Mouse (Mus musculus) intestine, postnatal 0 days (tissue): Measurements from ENCODE around the gene Il18rap. TPM values are rescaled to one million over a fixed set of nuclear protein-coding genes. Genes with fewer than 3 reads are reported as not detected.
A peak's percentile ranks its signal among the peaks of the same experiment; 100 is the strongest.

Source experiments
- ATAC-seq: fragments of 200-750 bp; cut with Nextera tagmentation; 2 replicates; pipeline ENCODE4 v1.8.0; 2017; ENCODE audit warnings: mild to moderate bottlenecking, moderate TSS enrichment, moderate library complexity
- H3K27ac ChIP-seq: fragments of 300-500 bp; sonication (generic); 2 replicates; pipeline ENCODE4 v1.5.1; 2014; ENCODE audit warnings: mild to moderate bottlenecking, low read depth, low read length, moderate library complexity
- H3K27me3 ChIP-seq: fragments of 300-500 bp; sonication (generic); replicated peaks from 2 replicates; pipeline ENCODE4 v1.6.1; 2014; ENCODE audit warnings: low read length, mixed read lengths; ENCODE audit not compliant: control insufficient read depth, insufficient read depth
- H3K36me3 ChIP-seq: fragments of 300-500 bp; sonication (generic); 2 replicates; pipeline ENCODE4 v1.6.1; 2014; ENCODE audit warnings: mild to moderate bottlenecking, moderate library complexity; ENCODE audit not compliant: control insufficient read depth, insufficient read depth
- H3K4me1 ChIP-seq: fragments of 300-500 bp; sonication (generic); replicated peaks from 2 replicates; pipeline ENCODE4 v1.6.1; 2014; ENCODE audit warnings: antibody characterized with exemption, low read length, mixed read lengths; ENCODE audit not compliant: control insufficient read depth, insufficient read depth
- H3K4me2 ChIP-seq: fragments of 300-500 bp; sonication (generic); replicated peaks from 2 replicates; pipeline ENCODE4 v1.6.1; 2014; ENCODE audit warnings: low read depth, mild to moderate bottlenecking, moderate library complexity
- H3K4me3 ChIP-seq: fragments of 300-500 bp; sonication (generic); 2 replicates; pipeline ENCODE4 v1.5.1; 2014; ENCODE audit warnings: low read depth, low read length
- H3K9ac ChIP-seq: fragments of 300-500 bp; sonication (generic); 2 replicates; pipeline ENCODE4 v1.6.1; 2014; ENCODE audit warnings: mild to moderate bottlenecking, low read depth, low read length
- H3K9me3 ChIP-seq: fragments of 300-500 bp; sonication (generic); 2 replicates; pipeline ENCODE4 v1.6.1; 2016; ENCODE audit warnings: mixed run types; ENCODE audit not compliant: control insufficient read depth
- CTCF ChIP-seq: sonication (generic); IDR thresholded peaks from 2 replicates; pipeline ENCODE4 v1.5.1; 2016; ENCODE audit warnings: low read depth, mild to moderate bottlenecking, control low read depth, antibody characterized with exemption, moderate library complexity
- WGBS: fragments of 180-500 bp; shearing (Covaris S2); extraction: QIAGEN DNeasy Blood & Tissue Kit; methylation state at CpG from one replicate; pipeline ENCODE4 v1.1.7; 2014; 5-methylcytosine and 5-hydroxymethylcytosine counted together
- polyA plus RNA-seq: library from polyadenylated mRNA; unstranded; fragments of >200 nt; fragmentation: Nextera tagmentation; extraction: Ambion mirVana; gene quantifications from 2 replicates; pipeline ENCODE4 v1.2.1, GENCODE M21; 2015

Il18rap gene
- polyA plus RNA-seq: 0.39 and 0.48 TPM in 2 replicates

GRCm38 (mm10) chr1:40514851-40515585 is at the start of gene Il18rap:
TSS of gene Il18rap (plus strand) at chr1:40515362.
- no peak within 1 kb of the TSS for H3K9ac ChIP-seq
- no peaks in the 10 kb centered on the region for H3K4me1 ChIP-seq
- no peaks in the 10 kb centered on the region for H3K27me3 ChIP-seq
- no peak for TF ChIP-seq CTCF
- H3K4me2 ChIP-seq: no peak within 1 kb of the TSS
- ATAC-seq: no peak
- H3K27ac ChIP-seq: no peak within 1 kb of the TSS
- 56% methylated on average over 9 of the region's 9 CpGs for WGBS
- no peak within 1 kb of the TSS for H3K4me3 ChIP-seq
- H3K9me3 ChIP-seq: no peaks in the 10 kb centered on the region
- no peaks in the 10 kb centered on the region for H3K36me3 ChIP-seq

GRCm38 (mm10) chr1:40465477-40466430 is 49.4 kb upstream of the Il18rap start, which contains the start of gene Il18r1:
TSS of gene Il18r1 (plus strand) at chr1:40465552.
- peak; percentile 70 for TF ChIP-seq CTCF
- Histone ChIP-seq H3K4me1 (no peaks in the 10 kb centered on the region), H3K4me2 (peak within 1 kb of the TSS; percentile 54), H3K9ac (no peak within 1 kb of the TSS), H3K36me3 (no peaks in the 10 kb centered on the region), H3K27ac (no peak within 1 kb of the TSS), H3K4me3 (peak within 1 kb of the TSS; percentile 13), H3K9me3 (no peaks in the 10 kb centered on the region), H3K27me3 (no peaks in the 10 kb centered on the region)
- ATAC-seq: no peak; the same call in 1 of the 2 replicates
- 29% methylated on average over 20 of the region's 20 CpGs for WGBS

GRCm38 (mm10) chr1:40467306-40467705 is 47.9 kb upstream of the Il18rap start:
- no peaks in the 10 kb centered on the region for H3K36me3 ChIP-seq
- no peaks in the 10 kb centered on the region for H3K4me1 ChIP-seq
- no peak for ATAC-seq
- no peaks in the 10 kb centered on the region for H3K9me3 ChIP-seq
- H3K4me3 ChIP-seq: no peak overlapping the region
- 84% methylated on average over 4 of the region's 4 CpGs for WGBS
- no peak overlapping the region for H3K27ac ChIP-seq
- H3K9ac ChIP-seq: no peak overlapping the region
- no peaks in the 10 kb centered on the region for H3K27me3 ChIP-seq
- no peak overlapping the region for H3K4me2 ChIP-seq
- no peak for TF ChIP-seq CTCF

GRCm38 (mm10) chr1:40468805-40469204 is 46.4 kb upstream of the Il18rap start:
- Histone ChIP-seq H3K4me2 (no peak overlapping the region), H3K9ac (no peak overlapping the region), H3K27ac (no peak overlapping the region), H3K4me3 (no peak overlapping the region), H3K27me3 (no peaks in the 10 kb centered on the region), H3K9me3 (no peaks in the 10 kb centered on the region), H3K4me1 (no peaks in the 10 kb centered on the region), H3K36me3 (no peaks in the 10 kb centered on the region)
- ATAC-seq: no peak
- no peak for TF ChIP-seq CTCF
- 59% methylated on average over 2 of the region's 2 CpGs for WGBS

- no peaks in the 10 kb centered on the region for H3K36me3 ChIP-seq
- no peaks in the 10 kb centered on the region for H3K4me1 ChIP-seq
- no peak for TF ChIP-seq CTCF
- H3K9me3 ChIP-seq: no peaks in the 10 kb centered on the region
- no peak overlapping the region for H3K9ac ChIP-seq
- ATAC-seq: no peak
- 83% methylated on average over 12 of the region's 12 CpGs for WGBS
- H3K27me3 ChIP-seq: no peaks in the 10 kb centered on the region
- H3K4me3 ChIP-seq: no peak overlapping the region
- no peak overlapping the region for H3K27ac ChIP-seq
- H3K4me2 ChIP-seq: no peak overlapping the region
Observed at GRCm38 (mm10) chr1:40469900-40470299, 45.3 kb upstream of the Il18rap start.

- Histone ChIP-seq H3K4me1 (no peaks in the 10 kb centered on the region), H3K27me3 (no peaks in the 10 kb centered on the region), H3K9ac (no peak overlapping the region), H3K27ac (no peak overlapping the region), H3K4me3 (no peak overlapping the region), H3K9me3 (no peaks in the 10 kb centered on the region), H3K36me3 (no peaks in the 10 kb centered on the region), H3K4me2 (no peak overlapping the region)
- 84% methylated on average over 1 of the region's 1 CpGs for WGBS
- no peak for TF ChIP-seq CTCF
- ATAC-seq: no peak
Observed at GRCm38 (mm10) chr1:40472401-40472800, 42.8 kb upstream of the Il18rap start.
